Mouse (Mus musculus): ENCODE data around the gene Col5a1.
A peak's percentile ranks its signal among the peaks of the same experiment; 100 is the strongest.

Col5a1 gene

GRCm38 (mm10) chr2:27886148-27886551 is at the start of gene Col5a1:
Col5a1 (plus strand) TSS chr2:27886425.
- peak; percentile 94 for DNase-seq

GRCm38 (mm10) chr2:27838112-27838511 is 48.1 kb upstream of the Col5a1 start:
- DNase-seq = no peak

DNA sequence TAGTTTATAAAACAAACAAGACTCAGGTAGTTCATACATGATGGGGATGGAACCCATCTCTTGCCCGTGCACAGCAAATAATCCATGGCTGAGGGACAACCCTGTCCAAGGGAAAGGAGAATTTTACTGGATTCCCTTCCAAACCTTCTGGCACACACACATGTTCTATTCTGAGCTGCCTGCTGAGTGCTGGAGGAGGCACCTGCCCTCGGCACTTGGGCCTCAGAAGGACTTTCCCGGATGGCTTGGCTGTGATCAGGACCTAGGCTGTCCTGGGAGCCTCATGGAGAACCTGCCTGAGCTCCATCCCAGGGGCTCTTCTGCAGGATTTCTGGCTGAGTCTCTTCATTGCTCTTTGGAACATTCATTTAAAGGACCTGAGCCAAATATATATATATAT is 45.3 kb upstream of the Col5a1 start:
- DNase-seq = no peak

DNA sequence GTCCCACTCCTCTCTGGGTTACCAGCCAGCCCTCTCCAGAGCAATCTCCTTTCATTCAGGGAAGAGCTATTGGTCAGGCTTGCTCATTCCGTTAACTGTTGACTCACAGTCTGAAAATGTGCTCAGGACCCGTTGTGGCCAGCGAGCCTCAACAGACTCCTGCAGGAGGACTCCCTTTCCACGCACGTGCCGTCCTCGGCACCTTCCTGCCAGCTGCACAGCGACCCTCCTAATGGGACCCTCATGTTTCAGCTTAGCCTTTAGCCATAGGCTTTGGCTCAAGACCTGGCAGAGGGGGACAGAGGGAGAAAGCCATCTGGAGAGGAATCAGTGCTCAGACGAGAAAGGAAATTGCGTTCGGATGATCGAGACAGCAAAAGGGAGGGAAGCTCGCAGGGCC is 43.3 kb upstream of the Col5a1 start:
- no peak for DNase-seq

DNA sequence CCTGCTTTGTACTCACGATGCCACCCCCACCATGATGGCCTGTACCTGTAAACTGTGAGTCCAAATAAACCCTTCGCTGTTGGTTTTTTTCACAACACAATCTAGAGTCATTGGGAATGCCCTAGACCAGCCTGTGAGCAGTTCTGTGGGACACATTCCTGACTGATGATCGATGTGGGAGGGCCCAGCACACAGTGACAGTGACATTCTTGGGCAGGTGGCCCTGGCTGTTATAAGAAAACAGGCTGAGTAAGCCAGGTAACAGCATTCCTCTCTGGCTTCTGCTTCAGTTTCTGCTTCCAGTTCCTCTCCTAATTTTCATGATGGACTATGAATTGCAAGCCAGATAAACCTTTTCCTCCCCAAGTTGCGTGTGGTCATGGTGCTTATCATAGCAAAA is 41.3 kb upstream of the Col5a1 start:
- DNase-seq = no peak

DNA sequence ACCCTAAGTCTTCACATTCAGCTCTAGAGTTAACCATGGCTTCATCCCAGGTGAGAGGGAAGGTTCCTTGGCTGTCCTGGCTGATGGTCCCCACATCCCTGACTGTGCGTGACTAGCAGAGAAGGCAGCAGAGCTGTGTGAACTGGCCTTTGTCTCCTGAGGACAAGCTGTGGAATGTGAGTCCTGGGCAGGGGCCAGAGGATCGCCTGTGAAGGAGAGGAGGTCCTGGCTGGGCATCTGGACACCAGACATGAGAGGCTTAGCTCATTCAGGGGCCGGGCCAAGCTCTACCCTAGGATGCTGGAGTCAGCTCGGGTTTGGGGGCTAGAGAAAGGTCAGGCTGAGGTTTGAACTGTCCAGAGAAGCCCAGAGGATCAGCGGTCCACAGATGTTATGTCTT is 39.2 kb upstream of the Col5a1 start:
- peak; percentile 70 for DNase-seq

DNA sequence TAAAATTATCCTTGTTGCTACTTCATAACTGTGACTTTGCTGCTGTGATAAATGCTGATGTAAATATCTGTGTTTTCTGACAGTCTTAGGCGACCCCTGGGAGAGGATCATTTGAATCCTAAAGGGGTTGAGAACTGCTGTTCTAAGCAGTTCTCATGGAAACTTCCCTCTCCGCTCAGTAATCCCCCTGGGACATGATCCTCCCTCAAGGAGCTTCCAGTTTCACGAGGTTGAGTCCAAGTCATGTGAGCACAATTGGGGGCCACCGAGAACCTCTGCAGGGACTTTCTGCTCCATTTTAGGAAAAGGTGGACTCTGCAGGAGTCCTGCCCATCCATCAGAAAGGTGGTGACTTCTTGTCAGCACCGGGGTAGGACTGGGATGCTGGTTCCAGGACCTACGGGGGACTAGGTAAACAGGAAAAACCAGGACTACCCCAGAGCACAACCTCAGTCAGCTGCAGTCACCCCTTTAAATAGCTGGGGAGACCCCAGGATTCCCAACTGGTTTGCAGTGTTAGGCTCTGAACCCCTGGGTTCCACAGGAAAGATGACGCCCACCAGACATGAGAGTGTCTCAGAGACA is 38.3 kb upstream of the Col5a1 start:
- no peak for DNase-seq

GRCm38 (mm10) chr2:27848466-27848865 is 37.8 kb upstream of the Col5a1 start:
- DNase-seq = peak; percentile 80

GRCm38 (mm10) chr2:27858348-27858903 is 27.8 kb upstream of the Col5a1 start:
- peak; percentile 75 for DNase-seq

DNA sequence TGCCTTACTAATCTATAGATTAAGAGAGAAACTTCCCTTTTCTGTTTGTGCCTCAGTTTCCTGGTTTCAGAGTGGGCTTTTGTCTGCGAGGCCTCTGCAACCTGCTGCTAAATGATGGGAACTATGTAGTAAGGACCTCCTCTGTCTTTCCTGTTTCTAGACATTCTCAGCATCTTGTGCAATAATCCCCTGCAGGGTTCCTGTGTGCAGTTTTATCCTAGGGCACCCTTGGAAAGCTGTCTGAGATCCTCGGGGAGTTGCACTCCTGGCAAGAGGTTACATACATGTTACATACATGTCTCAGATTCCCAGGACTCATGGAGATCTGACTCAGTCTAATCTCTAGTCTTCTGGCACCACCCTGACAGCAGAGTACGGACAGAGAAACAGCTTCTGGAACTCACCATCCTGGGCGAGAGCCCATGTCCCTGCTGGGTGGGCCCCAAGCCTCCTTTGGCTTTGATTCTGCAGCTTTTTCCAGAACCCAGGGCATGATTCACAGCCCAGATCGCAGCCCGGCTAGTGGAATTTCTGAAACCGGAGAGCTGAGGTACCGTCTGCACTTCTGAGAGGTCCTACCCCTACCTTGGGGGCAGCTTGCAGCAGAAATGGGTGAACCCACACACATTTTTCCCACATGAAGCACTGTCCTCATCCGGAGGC is 24.5 kb upstream of the Col5a1 start:
- peak; percentile 43 for DNase-seq

GRCm38 (mm10) chr2:27864491-27865365 is 21.5 kb upstream of the Col5a1 start:
- no peak for DNase-seq

- DNase-seq = no peak
Observed at GRCm38 (mm10) chr2:27870586-27870985, 15.6 kb upstream of the Col5a1 start.

DNA sequence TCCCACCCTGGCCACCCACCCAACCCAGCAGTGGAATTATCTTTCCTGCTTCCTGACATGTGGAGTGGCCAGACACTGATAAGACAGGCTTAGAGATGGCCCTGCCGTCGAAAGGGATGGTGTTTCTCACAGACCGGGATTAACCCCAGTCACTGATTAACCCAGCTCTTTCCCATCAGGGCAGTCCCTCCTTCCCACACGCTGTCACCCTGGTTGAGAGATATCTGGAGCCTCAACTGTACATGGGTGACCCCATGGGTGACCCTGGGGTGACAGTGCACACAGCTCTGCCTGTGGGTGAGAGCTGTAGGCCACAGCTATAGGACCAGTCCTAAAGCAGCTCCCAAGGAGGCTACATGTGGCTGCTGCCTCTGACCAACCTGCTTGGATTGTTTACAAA is 15.2 kb upstream of the Col5a1 start:
- DNase-seq = no peak

DNA sequence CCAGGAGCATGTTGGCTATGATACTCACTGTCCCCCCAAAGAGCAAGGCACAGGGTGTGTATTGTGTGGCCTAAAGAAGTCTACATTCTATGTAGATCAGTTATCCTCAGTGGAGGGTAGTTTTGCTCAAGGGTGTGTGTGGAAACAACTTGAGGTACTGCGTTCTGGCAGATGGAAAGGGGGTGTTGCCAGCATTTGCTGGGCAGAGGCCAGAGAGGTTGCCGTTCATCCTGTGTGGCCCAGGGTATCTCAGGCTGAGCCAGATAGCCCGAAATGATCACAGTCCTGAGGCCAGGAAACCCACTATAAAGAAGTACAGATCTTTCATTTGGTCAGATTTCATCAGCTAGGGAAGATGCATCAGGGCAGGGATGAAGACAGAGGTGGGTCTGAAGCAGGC is 13.9 kb upstream of the Col5a1 start:
- no peak for DNase-seq

GRCm38 (mm10) chr2:27873030-27873429 is 13.2 kb upstream of the Col5a1 start:
- DNase-seq = no peak

- DNase-seq = no peak
Observed at GRCm38 (mm10) chr2:27874596-27874995, 11.6 kb upstream of the Col5a1 start.

DNA sequence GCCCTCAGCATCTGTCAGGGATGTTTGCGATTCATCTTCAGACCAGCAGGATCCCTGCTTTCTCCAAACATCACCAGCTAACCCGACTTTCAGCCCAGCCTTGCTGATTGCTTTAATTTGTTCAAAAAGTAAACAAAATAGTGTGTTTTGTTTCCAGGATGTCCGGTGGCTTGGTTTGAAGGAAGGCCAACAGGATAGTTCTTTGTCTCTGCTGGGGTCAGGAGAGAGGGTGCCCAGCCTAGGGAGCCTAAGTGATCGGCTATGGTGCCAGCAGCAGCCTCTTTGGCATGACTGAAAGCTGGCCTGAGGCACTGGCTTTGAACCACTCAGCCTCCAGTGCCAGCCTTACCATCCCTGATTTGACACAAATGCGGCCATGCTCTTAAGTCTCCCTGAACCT is 11.0 kb upstream of the Col5a1 start:
- DNase-seq = peak; percentile 56

GRCm38 (mm10) chr2:27875786-27876185 is 10.4 kb upstream of the Col5a1 start:
- DNase-seq = no peak

- no peak for DNase-seq
Observed at GRCm38 (mm10) chr2:27876724-27877504, 9.3 kb upstream of the Col5a1 start.

GRCm38 (mm10) chr2:27878066-27878465 is 8.2 kb upstream of the Col5a1 start:
- DNase-seq = no peak

DNA sequence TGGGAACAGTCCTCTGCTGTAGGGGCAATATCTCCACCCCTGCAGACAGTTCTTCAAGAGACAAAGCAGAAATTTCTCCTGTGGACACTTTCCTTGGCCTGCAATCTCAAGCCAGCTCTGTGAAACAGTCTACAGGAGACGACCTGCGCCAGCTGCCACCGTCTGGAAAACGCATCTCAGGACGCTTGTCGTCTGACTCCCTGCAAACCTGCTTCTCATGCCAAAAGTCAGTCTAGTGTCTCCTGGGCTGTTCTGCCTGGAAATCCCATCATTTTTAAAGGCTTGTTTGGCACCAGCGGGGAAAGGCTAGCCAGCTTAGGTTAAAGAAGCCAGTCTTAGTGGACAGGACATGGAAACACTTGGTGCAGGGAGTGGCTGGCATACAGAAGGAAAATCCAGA is 2.9 kb upstream of the Col5a1 start:
- DNase-seq = no peak

DNA sequence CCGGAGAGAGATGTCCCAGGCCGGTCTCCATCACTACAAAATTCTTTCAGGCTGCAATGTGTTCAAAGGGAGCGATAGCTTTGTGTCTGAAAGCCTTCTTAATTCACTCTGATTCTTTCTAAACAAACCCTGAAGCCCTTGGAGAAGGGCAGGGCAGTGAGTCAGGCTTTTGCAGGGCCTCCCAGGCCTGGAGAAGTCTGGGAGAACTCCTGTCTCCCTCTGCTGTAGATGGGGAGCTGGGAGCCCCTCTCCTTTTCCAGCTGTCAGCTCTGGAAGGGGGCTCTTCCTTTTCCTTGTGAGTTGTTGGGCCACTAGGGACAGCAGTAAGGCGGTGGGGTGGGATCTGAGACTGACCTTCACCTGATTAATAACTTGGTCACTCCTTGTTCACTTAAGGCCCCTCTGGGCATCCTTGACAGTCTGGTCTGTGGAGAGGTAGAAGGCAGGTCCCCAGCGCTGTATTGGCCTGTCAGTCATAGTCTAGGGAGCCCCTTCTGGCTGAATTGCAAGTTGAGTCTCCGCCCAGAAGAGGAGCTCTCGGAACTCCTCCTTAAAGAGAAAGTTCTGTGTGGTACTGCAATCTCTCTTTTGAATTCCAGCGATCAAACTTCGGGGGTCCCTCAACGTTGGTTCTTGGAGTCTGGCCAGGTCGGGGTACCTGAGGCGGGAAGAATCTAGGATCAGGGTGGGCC is 623 bp upstream of the Col5a1 start:
- DNase-seq = peak; percentile 84

All from lung, postnatal 10 days (tissue).